Mouse (Mus musculus): ENCODE results near the gene Rabgap1.

Rabgap1 gene

GRCm38 (mm10) chr2:37516030-37516710 is 73.1 kb downstream of the Rabgap1 start, which contains the start of gene Gpr21:
Gene Gpr21, plus strand, starts transcription at chr2:37516332.
- no peak for DNase-seq (ENCODE audit: low spot score)

GRCm38 (mm10) chr2:37516922-37517462 is 73.9 kb downstream of the Rabgap1 start:
- DNase-seq (ENCODE audit: low spot score), result no peak

GRCm38 (mm10) chr2:37518561-37519285 is 75.6 kb downstream of the Rabgap1 start:
- no peak for DNase-seq (ENCODE audit: low spot score)

- DNase-seq (ENCODE audit: low spot score), result no peak
Measured at GRCm38 (mm10) chr2:37519286-37519640, 76.2 kb downstream of the Rabgap1 start.

- DNase-seq (ENCODE audit: low spot score), result no peak
Measured at GRCm38 (mm10) chr2:37527587-37527986, 84.5 kb downstream of the Rabgap1 start.

GRCm38 (mm10) chr2:37529397-37529796 is 86.3 kb downstream of the Rabgap1 start:
- no peak for DNase-seq (ENCODE audit: low spot score)

GRCm38 (mm10) chr2:37530766-37531165 is 87.7 kb downstream of the Rabgap1 start:
- no peak for DNase-seq (ENCODE audit: low spot score)

- no peak for DNase-seq (ENCODE audit: low spot score)
Measured at GRCm38 (mm10) chr2:37531639-37532038, 88.6 kb downstream of the Rabgap1 start.

- no peak for DNase-seq (ENCODE audit: low spot score)
Measured at GRCm38 (mm10) chr2:37549346-37550012, 106.4 kb downstream of the Rabgap1 start.

- no peak for DNase-seq (ENCODE audit: low spot score)
Measured at GRCm38 (mm10) chr2:37556366-37556765, 113.3 kb downstream of the Rabgap1 start.

- DNase-seq (ENCODE audit: low spot score), result no peak
Measured at GRCm38 (mm10) chr2:37565579-37565978, 122.5 kb downstream of the Rabgap1 start.

GRCm38 (mm10) chr2:37566035-37566434 is 123.0 kb downstream of the Rabgap1 start:
- DNase-seq (ENCODE audit: low spot score), result no peak

GRCm38 (mm10) chr2:37569888-37570287 is 126.8 kb downstream of the Rabgap1 start:
- DNase-seq (ENCODE audit: low spot score), result no peak

- no peak for DNase-seq (ENCODE audit: low spot score)
Measured at GRCm38 (mm10) chr2:37570703-37571102, 127.6 kb downstream of the Rabgap1 start.

GRCm38 (mm10) chr2:37572141-37572540 is 129.1 kb downstream of the Rabgap1 start:
- DNase-seq (ENCODE audit: low spot score), result no peak

- no peak for DNase-seq (ENCODE audit: low spot score)
Measured at GRCm38 (mm10) chr2:37576661-37577060, 133.6 kb downstream of the Rabgap1 start.

GRCm38 (mm10) chr2:37578185-37578584 is 135.1 kb downstream of the Rabgap1 start:
- no peak for DNase-seq (ENCODE audit: low spot score)

- DNase-seq (ENCODE audit: low spot score), result no peak
Measured at GRCm38 (mm10) chr2:37587919-37588318, 144.8 kb downstream of the Rabgap1 start.
